Mouse (Mus musculus) E14TG2a.4 (cell line): ENCODE results near the gene Tbc1d2b.

Experiments used
- CTCF ChIP-seq: conservative IDR thresholded peaks from 2 replicates; pipeline ENCODE4 v1.5.1; 2014; ENCODE audit warnings: low read length
- NANOG ChIP-seq: IDR thresholded peaks from 2 replicates; pipeline ENCODE4 v1.6.1; 2014; ENCODE audit warnings: borderline replicate concordance, low read length, mixed read lengths
- POU5F1 ChIP-seq: IDR thresholded peaks from 2 replicates; pipeline ENCODE4 v1.6.1; 2014; ENCODE audit warnings: low read length, borderline replicate concordance

- TF ChIP-seq CTCF (no peak), POU5F1 (no peak), NANOG (no peak)
These were observed 86.5 kb downstream of the Tbc1d2b start for GRCm38 (mm10) chr9:90184116-90184515.
